Comparison of ENCODE assay signal across 7 mouse cellular contexts in the genomic region with DNA sequence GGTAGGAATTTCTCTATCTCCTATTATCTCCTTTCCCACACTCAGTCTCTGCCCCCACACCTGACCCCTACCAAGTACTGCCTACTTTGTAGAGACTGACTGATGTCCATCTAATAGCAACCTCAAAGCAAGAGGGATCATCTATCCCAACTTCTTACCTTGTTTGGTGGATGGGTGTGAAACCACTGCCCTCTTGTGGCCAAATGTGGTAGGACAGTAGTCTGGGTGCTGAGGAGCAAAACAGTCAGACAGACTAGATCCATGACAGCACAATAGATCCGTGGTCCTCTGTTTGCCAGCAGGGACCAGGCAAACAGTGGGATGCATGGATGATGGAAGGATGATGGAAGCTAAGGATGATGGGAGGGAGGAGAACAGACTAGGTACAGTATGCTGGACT. TPM values are rescaled to one million over a fixed set of nuclear protein-coding genes. Genes with fewer than 3 reads are reported as not detected.
DNase-seq lines count a peak whose midpoint lies in the region; ATAC-seq and TF ChIP-seq lines count a peak whose summit lies in the region.

No protein-coding gene starts in this region.

- no peaks in the 10 kb centered on the region for H3K36me3 ChIP-seq in forebrain, embryonic 11.5 days (ENCODE audit: control insufficient read depth, insufficient read depth, low read length)
- H3K36me3 ChIP-seq in megakaryocyte, embryonic 14.5 days (replicated peaks; ENCODE audit: low read length): peaks cover 73% of the 10 kb centered on the region

- no peak for ATAC-seq in forebrain, embryonic 11.5 days (replicated peaks; ENCODE audit: low FRiP score)

- H3K9me3 ChIP-seq in forebrain, embryonic 11.5 days (ENCODE audit: control insufficient read depth, low read length): no peaks in the 10 kb centered on the region
- no peaks in the 10 kb centered on the region for H3K9me3 ChIP-seq in megakaryocyte, embryonic 14.5 days

- no peaks in the 10 kb centered on the region for H3K27me3 ChIP-seq in forebrain, embryonic 11.5 days (ENCODE audit: control insufficient read depth, insufficient read depth, low read length)
- no peaks in the 10 kb centered on the region for H3K27me3 ChIP-seq in megakaryocyte, embryonic 14.5 days (replicated peaks)

- no peak overlapping the region for H3K4me2 ChIP-seq in forebrain, embryonic 11.5 days (ENCODE audit: low read depth, low read length, severe bottlenecking)

- DNase-seq in A20 (ENCODE audit: low read depth, low spot score): peak; percentile 75
- DNase-seq in CD4-positive helper T cell, adult 2 months (ENCODE audit: low read depth, low spot score): peak; percentile 84
- peak; percentile 90 for DNase-seq in brain, embryonic 14.5 days (ENCODE audit: low read depth)
- peak; percentile 90 for DNase-seq in forebrain, embryonic 11.5 days (ENCODE audit: low spot score)
- peak; percentile 78 for DNase-seq in kidney, postnatal 10 days
- peak; percentile 73 for DNase-seq in right cerebral cortex, postnatal 4 days

- H3K4me1 ChIP-seq in forebrain, embryonic 11.5 days (replicated peaks; ENCODE audit: control insufficient read depth, insufficient read depth, low read length): no peaks in the 10 kb centered on the region
- H3K4me1 ChIP-seq in megakaryocyte, embryonic 14.5 days: peaks cover 83% of the 10 kb centered on the region

- H3K9ac ChIP-seq in forebrain, embryonic 11.5 days (ENCODE audit: low read length): no peak overlapping the region

- no peak overlapping the region for H3K4me3 ChIP-seq in forebrain, embryonic 11.5 days (ENCODE audit: low read depth, low read length)
- peak overlapping the region; percentile 53 for H3K4me3 ChIP-seq in megakaryocyte, embryonic 14.5 days (replicated peaks)

- TF ChIP-seq POLR2A in brain, embryonic 14.5 days (IDR thresholded peaks at IDR 0.05; ENCODE audit: borderline replicate concordance, extremely low read depth, insufficient read depth, insufficient read length, poor library complexity, severe bottlenecking): no peak

- WGBS in forebrain, embryonic 11.5 days: 10% methylated on average over 1 of the region's 1 CpGs

- H3K27ac ChIP-seq in forebrain, embryonic 11.5 days (ENCODE audit: low read depth, low read length): no peak overlapping the region

- TF ChIP-seq CTCF in brain, embryonic 14.5 days (IDR thresholded peaks at IDR 0.05; ENCODE audit: borderline replicate concordance, extremely low read depth, insufficient read depth, insufficient read length): peak; percentile 90; the same call in 1 of the 2 replicates

RNA-seq across cellular contexts. Expression of gene Ptpn7, which starts 4.0 kb away (rescaled TPM):
- polyA plus RNA-seq in brain, embryonic 14.5 days (2012; rRNA removed): 0.45 and 0.46 TPM in 2 replicates
- polyA plus RNA-seq in forebrain, embryonic 11.5 days (2014; fragmentation: Nextera tagmentation; extraction: Ambion mirVana): 1.8 TPM in 2 replicates
- polyA plus RNA-seq in megakaryocyte, embryonic 14.5 days (2012; ENCODE audit: insufficient read depth, low replicate concordance): 57.8 and 98.1 TPM in 2 replicates

RNA-seq across cellular contexts. Expression of gene Arl8a, which starts 10.1 kb away (rescaled TPM):
- polyA plus RNA-seq in brain, embryonic 14.5 days (2012; rRNA removed): 333 and 385 TPM in 2 replicates
- polyA plus RNA-seq in forebrain, embryonic 11.5 days (2014; fragmentation: Nextera tagmentation; extraction: Ambion mirVana): 67.9 and 73.5 TPM in 2 replicates
- polyA plus RNA-seq in megakaryocyte, embryonic 14.5 days (2012; ENCODE audit: insufficient read depth, low replicate concordance): 96.0 and 156 TPM in 2 replicates

RNA-seq across cellular contexts. Expression of gene Gpr37l1, which starts 31.0 kb away (rescaled TPM):
- 0.35 and 0.46 TPM in 2 replicates for polyA plus RNA-seq in brain, embryonic 14.5 days (2012; rRNA removed)
- not detected in 2 replicates for polyA plus RNA-seq in forebrain, embryonic 11.5 days (2014; fragmentation: Nextera tagmentation; extraction: Ambion mirVana)
- not detected in 2 replicates for polyA plus RNA-seq in megakaryocyte, embryonic 14.5 days (2012; ENCODE audit: insufficient read depth, low replicate concordance)

RNA-seq across cellular contexts. Expression of gene Lgr6, which starts 31.4 kb away (rescaled TPM):
- polyA plus RNA-seq in brain, embryonic 14.5 days (2012; rRNA removed): 0.38 and 0.63 TPM in 2 replicates
- polyA plus RNA-seq in forebrain, embryonic 11.5 days (2014; fragmentation: Nextera tagmentation; extraction: Ambion mirVana): 0.17 and 0.32 TPM in 2 replicates
- 0.24 TPM in 1 of 2 replicates, not detected in the other for polyA plus RNA-seq in megakaryocyte, embryonic 14.5 days (2012; ENCODE audit: insufficient read depth, low replicate concordance)

Comparison
In these comparisons a context has a peak if more than half of its experiments do, and no peak if none do; other contexts are left out.
1. RNA of gene Ptpn7, which starts 4.0 kb away (polyA plus RNA-seq): 57.8 to 98.1 TPM in megakaryocyte, embryonic 14.5 days; 1.8 TPM in forebrain, embryonic 11.5 days and 0.45 to 0.46 TPM in brain, embryonic 14.5 days; every median in the first group is over 10 times any median in the second.
2. Peak in every context shown above with its lines, with median percentiles within 50 percentile points of each other: DNase-seq.